Mouse (Mus musculus) yolk sac, embryonic 10.5 days (tissue): ENCODE data around the gene Eefsec.

Experiments used
- DNase-seq: peaks from one replicate; pipeline ENCODE4 v3.0.0-alpha.2; 2017; ENCODE audit warnings: low spot score

Eefsec gene

GRCm38 (mm10) chr6:88446063-88447002 lies at the start of gene Eefsec:
Eefsec (minus strand) TSS chr6:88446539.
- peak; percentile 84 for DNase-seq

GRCm38 (mm10) chr6:88493712-88494111 lies 47.4 kb upstream of the Eefsec start:
- DNase-seq = no peak

- no peak for DNase-seq
These were observed 44.5 kb upstream of the Eefsec start for GRCm38 (mm10) chr6:88490629-88491354.

GRCm38 (mm10) chr6:88489834-88490233 lies 43.5 kb upstream of the Eefsec start:
- DNase-seq = no peak

GRCm38 (mm10) chr6:88489026-88489425 lies 42.7 kb upstream of the Eefsec start:
- no peak for DNase-seq

GRCm38 (mm10) chr6:88486893-88487292 lies 40.6 kb upstream of the Eefsec start:
- no peak for DNase-seq

- DNase-seq = no peak
These were observed 39.0 kb upstream of the Eefsec start for GRCm38 (mm10) chr6:88485378-88485777.

- DNase-seq = no peak
These were observed 37.6 kb upstream of the Eefsec start for GRCm38 (mm10) chr6:88483913-88484312.

GRCm38 (mm10) chr6:88483111-88483510 lies 36.8 kb upstream of the Eefsec start:
- DNase-seq = no peak

- no peak for DNase-seq
These were observed 34.1 kb upstream of the Eefsec start for GRCm38 (mm10) chr6:88480421-88480820.

- no peak for DNase-seq
These were observed 23.5 kb upstream of the Eefsec start for GRCm38 (mm10) chr6:88469878-88470277.

- peak; percentile 92 for DNase-seq
These were observed 19.0 kb upstream of the Eefsec start, which contains the start of gene Ruvbl1 for GRCm38 (mm10) chr6:88465181-88465920. Ruvbl1 (plus strand) TSS chr6:88465409.

GRCm38 (mm10) chr6:88454545-88454944 lies 8.2 kb upstream of the Eefsec start:
- no peak for DNase-seq

GRCm38 (mm10) chr6:88447454-88447853 lies 1.1 kb upstream of the Eefsec start:
- DNase-seq = no peak

- no peak for DNase-seq
These were observed 678 bp downstream of the Eefsec start for GRCm38 (mm10) chr6:88445661-88446060.

- DNase-seq = peak; percentile 83
These were observed 2.1 kb downstream of the Eefsec start for GRCm38 (mm10) chr6:88444076-88444750.

- peak; percentile 9 for DNase-seq
These were observed 2.9 kb downstream of the Eefsec start for GRCm38 (mm10) chr6:88443446-88443845.

GRCm38 (mm10) chr6:88442551-88442950 lies 3.8 kb downstream of the Eefsec start:
- DNase-seq = no peak

- no peak for DNase-seq
These were observed 7.3 kb downstream of the Eefsec start for GRCm38 (mm10) chr6:88439056-88439455.

- no peak for DNase-seq
These were observed 10.7 kb downstream of the Eefsec start for GRCm38 (mm10) chr6:88435609-88436008.

GRCm38 (mm10) chr6:88431202-88431601 lies 15.1 kb downstream of the Eefsec start:
- DNase-seq = peak; percentile 70
